Mouse (Mus musculus) kidney, postnatal 0 days (tissue): ENCODE measurements around the gene Farp2. TPM values are rescaled to one million over a fixed set of nuclear protein-coding genes. Genes with fewer than 3 reads are reported as not detected.

Source experiments
- ATAC-seq: fragments of 200-750 bp; cut with Nextera tagmentation; replicated peaks from 2 replicates; pipeline ENCODE4 v1.8.0; 2017; ENCODE audit warnings: low read depth, moderate number of reproducible peaks, moderate TSS enrichment, moderate library complexity; ENCODE audit not compliant: low FRiP score
- DNase-seq: peaks from one replicate; pipeline ENCODE4 v3.0.0-alpha.2; 2016; ENCODE audit warnings: low spot score
- H3K27ac ChIP-seq: fragments of 300-500 bp; sonication (generic); 2 replicates; pipeline ENCODE4 v1.5.1; 2014; ENCODE audit warnings: mild to moderate bottlenecking
- H3K27me3 ChIP-seq: fragments of 300-500 bp; sonication (generic); 2 replicates; pipeline ENCODE4 v1.6.1; 2014; ENCODE audit warnings: low read length, mixed read lengths; ENCODE audit not compliant: insufficient read depth
- H3K36me3 ChIP-seq: fragments of 300-500 bp; sonication (generic); 2 replicates; pipeline ENCODE4 v1.6.1; 2014; ENCODE audit warnings: low read length, mixed read lengths; ENCODE audit not compliant: insufficient read depth
- H3K4me1 ChIP-seq: fragments of 300-500 bp; sonication (generic); replicated peaks from 2 replicates; pipeline ENCODE4 v1.6.1; 2014; ENCODE audit warnings: antibody characterized with exemption, low read length, mixed read lengths; ENCODE audit not compliant: insufficient read depth
- H3K4me2 ChIP-seq: fragments of 300-500 bp; sonication (generic); 2 replicates; pipeline ENCODE4 v1.6.1; 2014; ENCODE audit warnings: mild to moderate bottlenecking, low read length, moderate library complexity, mixed read lengths
- H3K4me3 ChIP-seq: fragments of 300-500 bp; sonication (generic); replicated peaks from 2 replicates; pipeline ENCODE4 v1.5.1; 2014; ENCODE audit warnings: low read depth, low read length
- H3K9ac ChIP-seq: fragments of 300-500 bp; sonication (generic); 2 replicates; pipeline ENCODE4 v1.6.1; 2014; ENCODE audit warnings: low read depth, low read length
- H3K9me3 ChIP-seq: fragments of 300-500 bp; sonication (generic); replicated peaks from 2 replicates; pipeline ENCODE4 v1.6.1; 2016; ENCODE audit warnings: low read length, inconsistent platforms, mixed read lengths
- CTCF ChIP-seq: IDR thresholded peaks from 2 replicates; pipeline ENCODE4 v1.5.1; 2016; ENCODE audit warnings: antibody characterized with exemption, low read depth, mild to moderate bottlenecking, moderate library complexity
- WGBS: fragments of 180-500 bp; shearing (Covaris S2); extraction: QIAGEN DNeasy Blood & Tissue Kit; methylation state at CpG from one replicate; pipeline ENCODE4 v1.1.7; 2014; 5-methylcytosine and 5-hydroxymethylcytosine counted together
- polyA plus RNA-seq: library from polyadenylated mRNA; unstranded; fragments of >200 nt; fragmentation: Nextera tagmentation; extraction: Ambion mirVana; gene quantifications from 2 replicates; pipeline ENCODE4 v1.2.1, GENCODE M21; 2015

Farp2 gene
- polyA plus RNA-seq, 1 experiment from 2014 or later = 8.0 TPM

DNA sequence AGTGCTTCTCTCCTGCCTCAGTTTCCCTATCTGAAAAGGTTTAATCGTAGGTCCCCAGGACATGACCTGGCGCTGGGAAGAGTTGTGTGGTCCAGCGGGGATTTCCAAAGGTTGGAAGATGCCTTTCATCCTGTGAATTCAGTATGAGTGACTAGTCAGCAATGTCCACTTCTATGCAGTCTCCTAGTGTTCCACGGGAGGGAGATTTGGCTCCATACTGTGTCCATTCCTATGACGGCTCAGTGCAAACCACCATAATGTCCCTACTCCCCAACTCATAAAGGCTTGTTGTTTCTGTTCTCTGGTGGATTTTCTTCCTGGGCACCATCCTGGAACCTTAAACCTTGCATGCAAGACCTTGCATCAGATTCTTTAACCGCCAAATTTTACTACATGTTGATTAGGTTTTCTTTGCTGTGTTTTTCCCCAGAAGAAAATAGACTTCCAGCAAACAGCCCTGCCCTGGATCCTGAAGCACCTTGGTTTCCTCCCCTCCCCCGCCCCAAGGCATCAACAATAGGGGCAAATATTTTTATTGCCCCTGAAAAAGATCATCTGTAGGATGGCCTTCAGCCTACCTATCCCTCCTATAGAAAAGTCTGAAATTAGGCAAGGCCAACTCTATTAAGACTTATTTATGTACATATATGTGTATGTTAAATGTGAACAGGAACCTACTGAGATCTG lies 124.5 kb downstream of the Farp2 start:
- peak overlapping the region; percentile 58 for H3K9ac ChIP-seq
- H3K9me3 ChIP-seq = no peaks in the 10 kb centered on the region
- H3K4me1 ChIP-seq = peaks cover 8% of the 10 kb centered on the region
- peak overlapping the region; percentile 94 for H3K4me3 ChIP-seq
- peak; percentile 66 for TF ChIP-seq CTCF
- 32% methylated on average over 7 of the region's 7 CpGs for WGBS
- ATAC-seq (peak; percentile 45), DNase-seq (peak; percentile 76)
- peak overlapping the region; percentile 74 for H3K4me2 ChIP-seq
- peak overlapping the region; percentile 85 for H3K27ac ChIP-seq
- H3K27me3 ChIP-seq = no peaks in the 10 kb centered on the region
- H3K36me3 ChIP-seq = 0 out of 2 replicates have a peak, but pooled peaks cover 8% of the 10 kb centered on the region

GRCm38 (mm10) chr1:93641978-93642377 lies 130.1 kb downstream of the Farp2 start:
- no peak for TF ChIP-seq CTCF

GRCm38 (mm10) chr1:93642692-93643091 lies 130.8 kb downstream of the Farp2 start:
- Histone ChIP-seq H3K4me2 (no peak overlapping the region), H3K9ac (no peak overlapping the region), H3K4me3 (no peak overlapping the region), H3K4me1 (no peaks in the 10 kb centered on the region), H3K27me3 (no peaks in the 10 kb centered on the region), H3K9me3 (no peaks in the 10 kb centered on the region), H3K36me3 (no peaks in the 10 kb centered on the region), H3K27ac (no peak overlapping the region)
- TF ChIP-seq CTCF = no peak
- DNase-seq (no peak), ATAC-seq (no peak)
- 85% methylated on average over 2 of the region's 2 CpGs for WGBS

More at GRCm38 (mm10) chr1:93641978-93642377, 130.1 kb downstream of the Farp2 start:
- H3K4me2 ChIP-seq = no peak overlapping the region
- H3K9me3 ChIP-seq = no peaks in the 10 kb centered on the region
- DNase-seq (no peak), ATAC-seq (no peak)
- H3K9ac ChIP-seq = no peak overlapping the region
- no peaks in the 10 kb centered on the region for H3K4me1 ChIP-seq
- no peaks in the 10 kb centered on the region for H3K36me3 ChIP-seq
- 87% methylated on average over 2 of the region's 2 CpGs for WGBS
- H3K4me3 ChIP-seq = no peak overlapping the region
- no peaks in the 10 kb centered on the region for H3K27me3 ChIP-seq
- H3K27ac ChIP-seq = no peak overlapping the region

GRCm38 (mm10) chr1:93649604-93650172 lies 137.8 kb downstream of the Farp2 start:
- H3K4me1 ChIP-seq = no peaks in the 10 kb centered on the region
- WGBS = 75% methylated on average over 5 of the region's 5 CpGs
- ATAC-seq = no peak

DNA sequence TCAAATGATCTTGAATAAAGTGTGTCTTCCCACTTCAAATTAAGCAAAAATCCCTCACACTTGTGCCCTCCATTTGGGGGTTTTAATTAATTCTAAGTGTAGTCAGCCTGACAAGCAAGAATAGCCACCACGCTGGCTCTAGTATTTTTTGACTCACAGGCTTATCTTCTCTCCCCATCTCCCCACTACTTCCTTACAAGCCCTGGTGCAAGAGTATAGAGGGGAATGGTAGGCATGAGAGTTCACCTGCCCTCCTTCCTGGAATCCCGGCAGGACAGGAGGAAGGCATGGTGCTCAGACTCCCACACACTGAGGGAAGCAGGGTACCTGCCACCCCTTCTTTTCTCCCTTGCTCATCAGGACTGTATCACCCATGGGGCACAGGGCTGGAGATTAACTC lies 142.4 kb downstream of the Farp2 start:
- no peak for TF ChIP-seq CTCF
- no peaks in the 10 kb centered on the region for H3K36me3 ChIP-seq
- no peak overlapping the region for H3K4me3 ChIP-seq
- no peaks in the 10 kb centered on the region for H3K4me1 ChIP-seq
- H3K27me3 ChIP-seq = no peaks in the 10 kb centered on the region
- no peak for ATAC-seq
- DNase-seq = no peak
- no peak overlapping the region for H3K9ac ChIP-seq
- H3K27ac ChIP-seq = no peak overlapping the region
- WGBS = 12% methylated on average over 2 of the region's 2 CpGs
- no peak overlapping the region for H3K4me2 ChIP-seq
- H3K9me3 ChIP-seq = no peaks in the 10 kb centered on the region

More at GRCm38 (mm10) chr1:93649604-93650172, 137.8 kb downstream of the Farp2 start:
- Histone ChIP-seq H3K9ac (no peak overlapping the region), H3K4me2 (no peak overlapping the region), H3K4me3 (no peak overlapping the region), H3K9me3 (no peaks in the 10 kb centered on the region), H3K36me3 (no peaks in the 10 kb centered on the region), H3K27ac (no peak overlapping the region), H3K27me3 (no peaks in the 10 kb centered on the region)
- DNase-seq = no peak
- no peak for TF ChIP-seq CTCF

DNA sequence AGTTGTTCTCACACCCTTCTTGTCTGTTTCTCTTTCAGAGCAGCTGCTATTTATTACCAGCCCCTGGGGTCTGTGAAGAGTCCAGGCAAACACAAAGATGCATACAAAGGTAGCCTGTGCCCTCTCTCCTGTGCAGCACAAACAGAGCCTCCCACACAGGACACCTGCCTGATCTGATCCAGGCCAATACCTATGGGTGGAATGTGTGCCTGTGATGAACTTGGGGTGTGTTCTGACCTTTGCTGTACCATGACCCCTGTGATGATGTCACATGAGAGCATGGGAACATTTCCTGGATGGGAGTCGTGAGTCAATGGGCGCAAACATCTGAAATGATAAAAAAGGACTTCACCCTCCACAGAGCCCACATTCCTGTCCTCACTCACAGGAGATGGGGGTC lies 142.9 kb downstream of the Farp2 start:
- no peak overlapping the region for H3K9ac ChIP-seq
- no peak overlapping the region for H3K27ac ChIP-seq
- no peaks in the 10 kb centered on the region for H3K9me3 ChIP-seq
- no peaks in the 10 kb centered on the region for H3K36me3 ChIP-seq
- H3K4me2 ChIP-seq = no peak overlapping the region
- no peak for DNase-seq
- H3K4me3 ChIP-seq = no peak overlapping the region
- no peak for TF ChIP-seq CTCF
- no peaks in the 10 kb centered on the region for H3K4me1 ChIP-seq
- H3K27me3 ChIP-seq = no peaks in the 10 kb centered on the region
- WGBS = 68% methylated on average over 2 of the region's 2 CpGs
- no peak for ATAC-seq
